Mouse (Mus musculus): Measurements from ENCODE around the gene Glmn. TPM values are rescaled to one million over a fixed set of nuclear protein-coding genes. Genes with fewer than 3 reads are reported as not detected.

The Glmn gene
- total and polyA plus RNA-seq, 3 experiments = 11.6 to 29.1 (median 28.2) TPM

- Histone ChIP-seq H3K9ac (ENCODE audit: insufficient read depth, low read depth) (no peak overlapping the region), H3K9me3 (replicated peaks; ENCODE audit: low read length) (no peaks in the 10 kb centered on the region), H3K4me3 (replicated peaks in 1 of 3; ENCODE audit: low read depth in 2 of 3, low read length in 2 of 3, poor library complexity in 1 of 3) (no peak overlapping the region), H3K4me1 (ENCODE audit: control insufficient read depth in 1 of 2, insufficient read depth in 2 of 2) (peaks cover 4 to 25% of the 10 kb centered on the region in 2 experiments; a peak in 3 of 4 replicates), H3K27ac (ENCODE audit: insufficient read depth, low read depth) (no peak overlapping the region), H3K27me3 (replicated peaks) (no peaks in the 10 kb centered on the region), H3K79me2 (replicated peaks; ENCODE audit: control insufficient read depth, extremely low read depth, insufficient read depth, poor library complexity, severe bottlenecking) (no peaks in the 10 kb centered on the region), H3K4me2 (ENCODE audit: insufficient read depth, low read depth, poor library complexity, severe bottlenecking) (no peak overlapping the region; the same call in 1 of the 2 replicates), H3K36me3 (replicated peaks in 1 of 2; ENCODE audit: control insufficient read depth in 1 of 2, insufficient read depth in 1 of 2, low read length in 1 of 2) (peaks cover 0 to under 1% of the 10 kb centered on the region in 2 experiments)
- dilution Hi-C loops (cut with MboI; ENCODE audit: extremely low pct_ligation_motif_present, extremely low pct_unique_long_range_greater_than_20kb, low sequenced_read_pairs) = no loop called here
- no peak for TF ChIP-seq JUN (IDR thresholded peaks at IDR 0.05; ENCODE audit: insufficient read depth, low read depth, low read length)
- TF ChIP-seq MAFK (IDR thresholded peaks at IDR 0.05; ENCODE audit: insufficient replicate concordance, low read length) = no peak
- no peak for TF ChIP-seq ETS1 (conservative IDR thresholded peaks at IDR 0.05; ENCODE audit: low read depth, low read length)
- no peak for TF ChIP-seq SIN3A (IDR thresholded peaks at IDR 0.05; ENCODE audit: low read length)
- TF ChIP-seq ELF1 (IDR thresholded peaks at IDR 0.05; ENCODE audit: low read depth, low read length) = no peak
- TF ChIP-seq NRF1 (IDR thresholded peaks at IDR 0.05; ENCODE audit: low read depth, low read length) = no peak
- peak; percentile 25 for DNase-seq (ENCODE audit: extremely low read depth)
- in situ Hi-C loops (cut with MboI; ENCODE audit: low pct_ligation_motif_present, low pct_unique_long_range_greater_than_20kb, low sequenced_read_pairs) = no loop called here
These were observed 56.0 kb downstream of the Glmn start for GRCm38 (mm10) chr5:107541696-107542095.

- TF ChIP-seq RAD21 (IDR thresholded peaks at IDR 0.05; ENCODE audit: low read depth, low read length) (peak; percentile 21), EP300 (IDR thresholded peaks at IDR 0.05; ENCODE audit: low read length) (no peak), CTCF (conservative IDR thresholded peaks at IDR 0.05 in 1 of 2, IDR thresholded peaks at IDR 0.05 in 1 of 2; ENCODE audit: low read depth in 2 of 2, low read length in 2 of 2) (peak in 1 of 2 experiments; percentile 23; a peak in 1 of 4 replicates), UBTF (IDR thresholded peaks at IDR 0.05; ENCODE audit: low read depth, low read length) (no peak), SIN3A (IDR thresholded peaks at IDR 0.05; ENCODE audit: low read length) (no peak)
- no peak within 1 kb of the TSS for H3K27ac ChIP-seq (ENCODE audit: insufficient read depth, low read depth)
These were observed 63.1 kb downstream of the Glmn start, which contains the start of gene 1700028K03Rik for GRCm38 (mm10) chr5:107534581-107534980. TSS of gene 1700028K03Rik (plus strand) at chr5:107534709.

GRCm38 (mm10) chr5:107533590-107533989 lies 64.1 kb downstream of the Glmn start:
- no peak overlapping the region for H3K4me2 ChIP-seq (ENCODE audit: insufficient read depth, low read depth, poor library complexity, severe bottlenecking)
- no peaks in the 10 kb centered on the region for H3K9me3 ChIP-seq (replicated peaks; ENCODE audit: low read length)
- H3K27me3 ChIP-seq (replicated peaks) = no peaks in the 10 kb centered on the region
- H3K36me3 ChIP-seq (replicated peaks in 1 of 2; ENCODE audit: control insufficient read depth in 1 of 2, insufficient read depth in 1 of 2, low read length in 1 of 2) = no peaks in the 10 kb centered on the region
- in situ Hi-C loops (cut with MboI; ENCODE audit: low pct_ligation_motif_present, low pct_unique_long_range_greater_than_20kb, low sequenced_read_pairs) (no loop called here), dilution Hi-C loops (cut with MboI; ENCODE audit: extremely low pct_ligation_motif_present, extremely low pct_unique_long_range_greater_than_20kb, low sequenced_read_pairs) (no loop called here)
- peaks cover 0 to 22% of the 10 kb centered on the region in 2 experiments; a peak in 2 of 4 replicates for H3K4me1 ChIP-seq (ENCODE audit: control insufficient read depth in 1 of 2, insufficient read depth in 2 of 2)
- no peaks in the 10 kb centered on the region for H3K79me2 ChIP-seq (replicated peaks; ENCODE audit: control insufficient read depth, extremely low read depth, insufficient read depth, poor library complexity, severe bottlenecking)
- H3K27ac ChIP-seq (ENCODE audit: insufficient read depth, low read depth) = no peak overlapping the region
- DNase-seq (ENCODE audit: extremely low read depth) = no peak
- no peak overlapping the region for H3K9ac ChIP-seq (ENCODE audit: insufficient read depth, low read depth)
- H3K4me3 ChIP-seq (replicated peaks in 1 of 3; ENCODE audit: low read depth in 2 of 3, low read length in 2 of 3, poor library complexity in 1 of 3) = no peak overlapping the region
- no peak for TF ChIP-seq JUN (IDR thresholded peaks at IDR 0.05; ENCODE audit: insufficient read depth, low read depth, low read length)
- TF ChIP-seq EP300 (IDR thresholded peaks at IDR 0.05; ENCODE audit: low read length) = no peak
- no peak for TF ChIP-seq RAD21 (IDR thresholded peaks at IDR 0.05; ENCODE audit: low read depth, low read length)
- no peak for TF ChIP-seq CTCF (conservative IDR thresholded peaks at IDR 0.05 in 1 of 2, IDR thresholded peaks at IDR 0.05 in 1 of 2; ENCODE audit: low read depth in 2 of 2, low read length in 2 of 2)
- TF ChIP-seq MXI1 (IDR thresholded peaks at IDR 0.05; ENCODE audit: low read depth, low read length) = no peak
- no peak for TF ChIP-seq USF2 (conservative IDR thresholded peaks at IDR 0.05; ENCODE audit: low read depth, low read length)
- no peak for TF ChIP-seq SIN3A (IDR thresholded peaks at IDR 0.05; ENCODE audit: low read length)
- no peak for TF ChIP-seq ETS1 (conservative IDR thresholded peaks at IDR 0.05; ENCODE audit: low read depth, low read length)
- no peak for TF ChIP-seq ZKSCAN1 (IDR thresholded peaks at IDR 0.05; ENCODE audit: borderline replicate concordance, low read depth, low read length)
- no peak for TF ChIP-seq NRF1 (IDR thresholded peaks at IDR 0.05; ENCODE audit: low read depth, low read length)
- TF ChIP-seq ZNF384 (IDR thresholded peaks at IDR 0.05; ENCODE audit: low read depth, low read length) = no peak
- no peak for TF ChIP-seq E2F4 (IDR thresholded peaks at IDR 0.05; ENCODE audit: insufficient replicate concordance, low read depth, low read length)
- TF ChIP-seq ZMIZ1 (IDR thresholded peaks at IDR 0.05; ENCODE audit: low read depth, low read length) = no peak
- no peak for TF ChIP-seq UBTF (IDR thresholded peaks at IDR 0.05; ENCODE audit: low read depth, low read length)
- TF ChIP-seq CHD1 (IDR thresholded peaks at IDR 0.05; ENCODE audit: low read depth, low read length) = no peak
- TF ChIP-seq TCF12 (IDR thresholded peaks at IDR 0.05; ENCODE audit: low read depth, low read length) = no peak
- TF ChIP-seq HCFC1 (IDR thresholded peaks at IDR 0.05; ENCODE audit: low read depth, low read length) = no peak
- no peak for TF ChIP-seq TBP (conservative IDR thresholded peaks at IDR 0.05; ENCODE audit: low read depth, low read length)

More at GRCm38 (mm10) chr5:107534581-107534980, 63.1 kb downstream of the Glmn start, which contains the start of gene 1700028K03Rik:
- H3K27me3 ChIP-seq (replicated peaks) = no peaks in the 10 kb centered on the region
- H3K4me2 ChIP-seq (ENCODE audit: insufficient read depth, low read depth, poor library complexity, severe bottlenecking) = no peak within 1 kb of the TSS
- no peak for DNase-seq (ENCODE audit: extremely low read depth)
- H3K9me3 ChIP-seq (replicated peaks; ENCODE audit: low read length) = no peaks in the 10 kb centered on the region
- dilution Hi-C loops (cut with MboI; ENCODE audit: extremely low pct_ligation_motif_present, extremely low pct_unique_long_range_greater_than_20kb, low sequenced_read_pairs) = no loop called here
- H3K4me1 ChIP-seq (ENCODE audit: control insufficient read depth in 1 of 2, insufficient read depth in 2 of 2) = peaks cover 0 to 14% of the 10 kb centered on the region in 2 experiments; a peak in 2 of 4 replicates
- H3K9ac ChIP-seq (ENCODE audit: insufficient read depth, low read depth) = no peak within 1 kb of the TSS
- no peaks in the 10 kb centered on the region for H3K36me3 ChIP-seq (replicated peaks in 1 of 2; ENCODE audit: control insufficient read depth in 1 of 2, insufficient read depth in 1 of 2, low read length in 1 of 2)
- in situ Hi-C loops (cut with MboI; ENCODE audit: low pct_ligation_motif_present, low pct_unique_long_range_greater_than_20kb, low sequenced_read_pairs) = no loop called here
- no peak within 1 kb of the TSS for H3K4me3 ChIP-seq (replicated peaks in 1 of 3; ENCODE audit: low read depth in 2 of 3, low read length in 2 of 3, poor library complexity in 1 of 3)
- no peaks in the 10 kb centered on the region for H3K79me2 ChIP-seq (replicated peaks; ENCODE audit: control insufficient read depth, extremely low read depth, insufficient read depth, poor library complexity, severe bottlenecking)

Measured in CH12.LX (cell line).